Mouse (Mus musculus): ENCODE measurements around the gene Btaf1. TPM values are rescaled to one million over a fixed set of nuclear protein-coding genes. Genes with fewer than 3 reads are reported as not detected.

The Btaf1 gene
- polyA plus RNA-seq (2012; ENCODE audit: low replicate concordance), result 2.2 and 2.7 TPM in 2 replicates

DNA sequence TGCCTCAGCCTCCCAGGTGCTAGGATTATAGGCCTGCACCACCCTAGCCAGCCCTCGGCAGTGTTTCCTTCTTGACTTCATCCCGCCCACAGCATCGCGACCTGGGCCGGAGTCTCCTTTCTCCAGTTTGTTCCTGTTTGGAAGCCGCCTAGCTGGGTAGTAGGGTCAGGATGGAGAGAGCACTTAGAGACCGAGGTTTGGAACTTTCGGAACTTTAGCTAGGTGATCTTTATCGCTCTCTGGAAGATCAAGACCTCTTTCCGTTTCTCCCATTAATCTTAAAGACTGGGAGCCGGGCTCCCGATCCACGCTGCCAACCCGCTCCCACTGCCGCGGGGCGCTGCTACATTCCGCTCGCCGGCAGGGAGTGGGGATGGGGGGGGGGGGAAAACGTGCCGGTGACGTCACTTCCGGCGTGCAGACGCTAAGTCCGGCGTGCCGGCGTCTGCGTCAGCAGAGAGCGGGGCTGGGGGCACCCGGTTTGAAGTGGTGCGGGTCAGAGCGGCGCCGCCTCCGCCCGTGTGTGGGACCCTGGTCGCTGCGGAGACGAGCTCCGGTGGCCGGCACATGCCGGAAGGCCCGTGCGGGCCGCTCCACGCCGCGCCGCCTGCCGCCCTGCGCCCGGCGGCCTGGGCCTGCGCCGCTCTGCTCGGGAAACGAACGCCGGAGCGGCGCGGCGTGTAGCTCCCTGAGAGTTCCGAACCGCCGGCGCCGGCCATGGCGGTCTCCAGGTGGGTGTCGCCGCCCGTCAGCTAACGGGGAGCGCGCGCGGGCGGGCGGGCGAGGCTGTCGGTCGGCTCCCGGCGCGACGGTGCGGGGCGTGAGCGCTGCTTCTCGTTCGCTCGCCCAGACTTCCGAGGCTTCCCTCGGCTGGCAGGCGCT lies at the start of gene Btaf1:
TSS of gene Btaf1 (plus strand) at position 409 of the 882 bp plus-strand sequence.

GRCm38 (mm10) chr19:36919466-36919865 lies 6.4 kb upstream of the Btaf1 start, which contains the start of gene Fgfbp3:
TSS of gene Fgfbp3 (minus strand) at chr19:36919615.

Other genes starting within 250 kb of the Btaf1 start
- 0.07 TPM in 1 of 2 replicates, not detected in the other for gene Ppp1r3c, start 189.4 kb upstream of the Btaf1 start, polyA plus RNA-seq (2012; ENCODE audit: low replicate concordance)
- 15.2 and 28.2 TPM in 2 replicates for gene Tnks2, start 91.8 kb upstream of the Btaf1 start, polyA plus RNA-seq (2012; ENCODE audit: low replicate concordance)
- 1.7 and 4.2 TPM in 2 replicates for gene Fgfbp3, start 6.5 kb upstream of the Btaf1 start, polyA plus RNA-seq (2012; ENCODE audit: low replicate concordance)